Mouse (Mus musculus) limb, embryonic 10.5 days (tissue): Measurements from ENCODE around the gene Nanos3. TPM values are rescaled to one million over a fixed set of nuclear protein-coding genes. Genes with fewer than 3 reads are reported as not detected.

ENCODE experiments used
- DNase-seq: peaks from one replicate; pipeline ENCODE4 v3.0.0-alpha.2; 2017; ENCODE audit warnings: low spot score
- H3K27ac ChIP-seq: fragments of 300-500 bp; sonication (generic); 2 replicates; pipeline ENCODE4 v1.5.1; 2016; ENCODE audit warnings: mild to moderate bottlenecking
- H3K27me3 ChIP-seq: fragments of 300-500 bp; sonication (generic); 2 replicates; pipeline ENCODE4 v1.6.1; 2016; ENCODE audit warnings: low read depth, mild to moderate bottlenecking; ENCODE audit not compliant: poor library complexity, severe bottlenecking
- H3K36me3 ChIP-seq: fragments of 300-500 bp; sonication (generic); 2 replicates; pipeline ENCODE4 v1.6.1; 2016; ENCODE audit warnings: mild to moderate bottlenecking, moderate library complexity
- H3K4me1 ChIP-seq: fragments of 300-500 bp; sonication (generic); 2 replicates; pipeline ENCODE4 v1.6.1; 2016
- H3K4me3 ChIP-seq: fragments of 300-500 bp; sonication (generic); 2 replicates; pipeline ENCODE4 v1.5.1; 2016; ENCODE audit warnings: mild to moderate bottlenecking, moderate library complexity
- H3K9me3 ChIP-seq: fragments of 300-500 bp; sonication (generic); replicated peaks from 2 replicates; pipeline ENCODE4 v1.6.1; 2016; ENCODE audit warnings: mild to moderate bottlenecking
- WGBS: fragments of 180-500 bp; shearing (Covaris S2); methylation state at CpG from one replicate; pipeline ENCODE4 v1.1.7; 2016; 5-methylcytosine and 5-hydroxymethylcytosine counted together
- polyA plus RNA-seq: library from polyadenylated mRNA; unstranded; fragments of >200 nt; fragmentation: Nextera tagmentation; extraction: Ambion mirVana; gene quantifications from 2 replicates; pipeline ENCODE4 v1.2.1, GENCODE M21; 2016

Gene Nanos3
- 3.1 and 3.2 TPM in 2 replicates for polyA plus RNA-seq

GRCm38 (mm10) chr8:84185117-84185516 is at the start of gene Nanos3:
Nanos3 (minus strand) TSS chr8:84185217.
- 93% methylated on average over 7 of the region's 7 CpGs for WGBS
- DNase-seq = no peak
- H3K4me3 ChIP-seq = peak within 1 kb of the TSS; percentile 96
- peak within 1 kb of the TSS; percentile 100 for H3K27ac ChIP-seq
- H3K36me3 ChIP-seq = peaks cover 6% of the 10 kb centered on the region; the same call in 1 of the 2 replicates
- H3K9me3 ChIP-seq = no peaks in the 10 kb centered on the region
- H3K27me3 ChIP-seq = peaks cover 8% of the 10 kb centered on the region
- peaks cover 63% of the 10 kb centered on the region for H3K4me1 ChIP-seq

DNA sequence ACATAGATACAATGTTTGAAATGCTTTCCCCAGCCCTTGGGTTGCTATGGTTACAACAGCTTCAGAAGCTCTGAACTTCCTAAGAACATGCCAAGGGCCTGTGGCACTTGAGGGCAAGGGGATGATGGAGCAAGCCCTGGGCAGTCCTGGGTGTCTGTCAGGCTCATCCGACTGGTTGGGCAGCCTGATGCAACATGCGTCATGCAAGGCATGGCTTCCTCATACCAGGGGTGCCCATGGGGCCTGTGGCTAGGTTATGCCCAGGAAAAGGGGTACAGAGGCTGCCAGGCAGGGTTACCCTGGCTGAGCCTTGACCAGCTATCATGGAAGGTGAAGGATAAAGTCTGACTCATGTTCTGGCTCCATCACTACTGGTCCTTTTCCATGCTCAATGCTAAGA is 48.0 kb upstream of the Nanos3 start:
- Histone ChIP-seq H3K27me3 (no peaks in the 10 kb centered on the region), H3K9me3 (no peaks in the 10 kb centered on the region), H3K4me1 (peaks cover 25% of the 10 kb centered on the region), H3K4me3 (no peak overlapping the region), H3K27ac (no peak overlapping the region), H3K36me3 (peaks cover 71% of the 10 kb centered on the region)
- DNase-seq = no peak
- 89% methylated on average over 2 of the region's 2 CpGs for WGBS

DNA sequence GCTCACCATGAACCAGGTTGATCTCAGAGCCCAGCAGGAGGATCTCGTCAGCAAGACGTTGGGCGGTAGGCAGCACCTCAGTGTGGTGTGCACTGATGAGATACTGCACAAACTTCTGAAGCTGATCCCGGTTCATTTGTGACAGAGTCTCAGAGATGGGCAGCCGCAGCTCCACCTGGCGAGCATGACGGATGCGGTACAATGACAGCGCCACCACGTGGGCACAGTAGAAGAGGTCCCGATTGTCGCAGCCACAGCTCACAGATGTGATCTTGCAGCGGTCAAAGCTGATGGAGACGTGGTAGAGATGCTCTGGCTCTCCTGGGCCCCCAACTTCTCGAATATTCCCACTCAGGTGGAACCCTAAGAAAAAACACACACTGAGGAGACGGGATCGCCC is 45.7 kb upstream of the Nanos3 start:
- H3K4me1 ChIP-seq = peaks cover 9% of the 10 kb centered on the region
- H3K4me3 ChIP-seq = no peak overlapping the region
- no peak overlapping the region for H3K27ac ChIP-seq
- H3K36me3 ChIP-seq = peaks cover 94% of the 10 kb centered on the region
- DNase-seq = no peak
- WGBS = 82% methylated on average over 17 of the region's 17 CpGs
- H3K9me3 ChIP-seq = no peaks in the 10 kb centered on the region
- no peaks in the 10 kb centered on the region for H3K27me3 ChIP-seq

DNA sequence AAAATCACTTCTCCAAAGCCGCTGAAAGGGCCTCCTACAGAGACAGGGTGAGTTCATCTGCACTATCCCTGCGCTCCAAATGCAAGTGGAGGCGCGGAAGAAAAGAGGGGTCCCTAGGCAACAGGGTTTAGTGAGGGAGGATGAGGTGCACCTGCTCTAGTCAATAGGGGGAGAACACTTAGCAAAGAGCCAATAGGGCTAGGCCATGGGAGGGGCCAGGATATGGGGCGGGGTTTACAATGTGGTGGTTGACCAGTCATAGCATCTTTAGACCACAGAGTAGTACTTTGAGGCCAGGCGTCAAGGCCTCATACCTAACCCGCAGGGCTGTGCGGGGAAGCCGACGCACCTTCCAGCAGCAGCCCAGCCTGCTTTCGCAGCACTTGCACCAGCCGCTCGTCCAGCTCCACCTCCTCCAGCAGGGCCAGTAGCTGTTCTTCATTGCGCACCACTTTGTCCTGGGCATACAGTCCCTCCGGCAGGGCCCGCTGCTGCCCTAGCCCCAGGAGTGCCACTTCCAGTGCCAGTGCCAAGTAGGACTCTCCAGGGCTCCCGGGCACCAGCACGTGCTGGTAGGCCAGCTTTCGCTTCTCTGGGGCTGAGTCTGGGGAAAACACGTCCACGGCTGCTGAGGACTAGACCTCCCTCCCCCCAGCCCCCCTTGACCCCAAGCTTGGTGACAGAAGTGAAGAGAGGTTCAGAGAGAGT is 38.5 kb upstream of the Nanos3 start:
- WGBS = 81% methylated on average over 21 of the region's 21 CpGs

GRCm38 (mm10) chr8:84222566-84223165 is 37.6 kb upstream of the Nanos3 start:
- peaks cover 99% of the 10 kb centered on the region for H3K36me3 ChIP-seq
- H3K9me3 ChIP-seq = no peaks in the 10 kb centered on the region
- no peak overlapping the region for H3K4me3 ChIP-seq
- 92% methylated on average over 9 of the region's 9 CpGs for WGBS
- no peaks in the 10 kb centered on the region for H3K27me3 ChIP-seq
- no peak for DNase-seq
- no peaks in the 10 kb centered on the region for H3K4me1 ChIP-seq
- no peak overlapping the region for H3K27ac ChIP-seq

More for the DNA sequence above, 38.5 kb upstream of the Nanos3 start:
- peaks cover 99% of the 10 kb centered on the region for H3K36me3 ChIP-seq
- no peak overlapping the region for H3K4me3 ChIP-seq
- no peak for DNase-seq
- no peaks in the 10 kb centered on the region for H3K9me3 ChIP-seq
- no peak overlapping the region for H3K27ac ChIP-seq
- H3K4me1 ChIP-seq = no peaks in the 10 kb centered on the region
- no peaks in the 10 kb centered on the region for H3K27me3 ChIP-seq

GRCm38 (mm10) chr8:84220105-84220504 is 35.1 kb upstream of the Nanos3 start:
- Histone ChIP-seq H3K27me3 (no peaks in the 10 kb centered on the region), H3K27ac (no peak overlapping the region), H3K4me1 (no peaks in the 10 kb centered on the region), H3K4me3 (no peak overlapping the region), H3K9me3 (no peaks in the 10 kb centered on the region), H3K36me3 (peaks cover 99% of the 10 kb centered on the region)
- no peak for DNase-seq
- 86% methylated on average over 7 of the region's 7 CpGs for WGBS

- no peak overlapping the region for H3K27ac ChIP-seq
- no peaks in the 10 kb centered on the region for H3K27me3 ChIP-seq
- no peak overlapping the region for H3K4me3 ChIP-seq
- no peaks in the 10 kb centered on the region for H3K9me3 ChIP-seq
- WGBS = 99% methylated on average over 5 of the region's 5 CpGs
- no peak for DNase-seq
- peaks cover 99% of the 10 kb centered on the region for H3K36me3 ChIP-seq
- no peaks in the 10 kb centered on the region for H3K4me1 ChIP-seq
These were observed 33.1 kb upstream of the Nanos3 start for GRCm38 (mm10) chr8:84218143-84218542.

DNA sequence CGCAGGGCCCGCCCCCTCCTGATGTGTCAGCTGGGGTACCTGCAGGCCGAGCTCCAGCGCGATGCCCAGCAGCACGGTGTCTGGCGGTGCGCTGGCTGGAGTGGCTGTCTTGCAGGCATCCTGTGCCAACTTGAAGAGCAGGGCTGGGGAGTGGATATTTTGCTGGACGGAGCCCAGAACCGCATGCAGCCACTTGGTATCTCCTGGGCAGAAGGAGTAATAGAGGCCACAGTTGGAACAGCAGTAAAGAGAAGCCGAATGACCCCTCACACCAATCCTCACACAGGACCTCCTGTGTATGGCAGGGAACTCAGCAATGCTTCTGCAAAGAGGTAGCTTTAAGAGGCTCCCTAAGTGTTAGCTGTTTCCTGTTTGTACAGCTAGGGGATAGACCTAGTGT is 32.2 kb upstream of the Nanos3 start:
- Histone ChIP-seq H3K27ac (no peak overlapping the region), H3K4me1 (no peaks in the 10 kb centered on the region), H3K36me3 (peaks cover 99% of the 10 kb centered on the region), H3K4me3 (no peak overlapping the region), H3K27me3 (no peaks in the 10 kb centered on the region), H3K9me3 (no peaks in the 10 kb centered on the region)
- DNase-seq = no peak
- WGBS = 95% methylated on average over 11 of the region's 11 CpGs

GRCm38 (mm10) chr8:84213277-84213676 is 28.3 kb upstream of the Nanos3 start:
- Histone ChIP-seq H3K9me3 (no peaks in the 10 kb centered on the region), H3K4me3 (no peak overlapping the region), H3K27me3 (no peaks in the 10 kb centered on the region), H3K4me1 (peaks cover 15% of the 10 kb centered on the region), H3K36me3 (peaks cover 99% of the 10 kb centered on the region), H3K27ac (no peak overlapping the region)
- no peak for DNase-seq
- 95% methylated on average over 4 of the region's 4 CpGs for WGBS

DNA sequence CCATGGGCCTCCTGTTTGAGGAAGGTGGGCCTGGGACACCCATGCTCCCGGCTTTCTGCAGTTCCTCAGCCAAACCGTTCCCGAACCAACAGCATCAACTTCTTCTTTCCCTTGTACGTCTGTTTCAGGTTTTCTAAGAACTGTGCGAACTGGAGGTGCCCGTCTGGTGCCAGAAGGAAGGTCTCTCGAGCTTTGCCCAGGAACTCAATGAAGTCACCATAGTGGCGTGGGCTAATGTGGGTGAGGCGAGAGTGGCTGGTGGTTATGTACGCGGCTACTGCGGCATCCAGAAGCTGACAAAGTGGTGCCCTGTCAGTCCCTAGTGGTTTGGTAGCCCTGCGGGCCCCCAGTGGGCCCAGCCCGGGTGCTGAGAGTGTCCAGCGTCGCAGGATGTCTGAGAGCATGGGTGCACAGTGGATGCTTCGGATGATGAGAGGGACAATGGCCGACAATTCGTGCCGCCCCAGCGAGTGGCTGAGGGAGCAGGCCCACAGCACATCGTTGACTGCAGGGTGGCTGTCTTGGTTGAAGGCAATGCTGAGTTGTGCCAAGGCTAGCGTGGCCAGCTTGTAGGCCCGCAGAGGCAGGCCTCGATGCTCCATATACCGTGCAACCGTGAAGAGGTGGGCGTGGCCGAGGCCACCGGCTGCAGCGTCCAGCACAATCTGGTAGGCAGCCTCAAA is 27.0 kb upstream of the Nanos3 start:
- DNase-seq = no peak
- Histone ChIP-seq H3K27me3 (no peaks in the 10 kb centered on the region), H3K4me1 (peaks cover 25% of the 10 kb centered on the region), H3K36me3 (peaks cover 91% of the 10 kb centered on the region), H3K27ac (no peak overlapping the region), H3K4me3 (no peak overlapping the region), H3K9me3 (no peaks in the 10 kb centered on the region)
- WGBS = 93% methylated on average over 31 of the region's 31 CpGs

GRCm38 (mm10) chr8:84211202-84211601 is 26.2 kb upstream of the Nanos3 start:
- DNase-seq = no peak
- no peak overlapping the region for H3K27ac ChIP-seq
- H3K4me3 ChIP-seq = no peak overlapping the region
- H3K4me1 ChIP-seq = peaks cover 25% of the 10 kb centered on the region
- peaks cover 89% of the 10 kb centered on the region for H3K36me3 ChIP-seq
- 94% methylated on average over 3 of the region's 3 CpGs for WGBS
- no peaks in the 10 kb centered on the region for H3K9me3 ChIP-seq
- no peaks in the 10 kb centered on the region for H3K27me3 ChIP-seq

DNA sequence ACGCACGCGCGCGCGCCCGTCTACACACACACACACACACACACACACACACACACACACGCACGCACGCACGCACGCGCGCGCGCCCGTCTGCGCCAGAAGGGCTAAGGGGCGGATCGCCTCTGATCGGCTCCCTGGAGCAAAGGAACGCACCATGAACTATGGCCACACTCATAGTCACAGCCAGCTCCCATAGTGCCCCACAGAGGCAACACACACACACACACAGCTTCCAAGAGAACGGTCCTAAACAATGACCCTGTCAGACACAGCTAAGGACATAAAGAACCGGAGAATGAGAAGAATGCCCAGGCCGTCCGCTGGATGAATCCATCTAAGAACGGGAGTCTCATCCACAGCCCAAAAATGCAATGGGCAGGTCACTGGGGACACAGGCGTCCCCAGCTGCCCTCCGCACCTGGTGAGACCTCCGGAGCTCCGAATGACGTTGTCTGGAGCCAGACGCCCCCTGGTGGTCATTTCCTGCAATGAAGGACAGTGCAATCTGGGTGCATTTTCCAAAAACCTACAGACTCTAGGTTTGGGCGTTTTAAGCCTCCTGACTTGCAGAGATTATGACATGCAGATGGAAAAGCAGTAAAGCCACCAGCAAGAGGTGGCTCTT is 25.3 kb upstream of the Nanos3 start:
- Histone ChIP-seq H3K4me1 (peaks cover 25% of the 10 kb centered on the region), H3K36me3 (peaks cover 89% of the 10 kb centered on the region), H3K27ac (no peak overlapping the region), H3K4me3 (no peak overlapping the region), H3K9me3 (no peaks in the 10 kb centered on the region), H3K27me3 (no peaks in the 10 kb centered on the region)
- peak; percentile 90 for DNase-seq
- WGBS = 63% methylated on average over 34 of the region's 34 CpGs
